Mouse (Mus musculus) stomach, embryonic 16.5 days (tissue): Measurements from ENCODE around the gene Kif28. TPM values are rescaled to one million over a fixed set of nuclear protein-coding genes. Genes with fewer than 3 reads are reported as not detected.

Experiments used
- polyA plus RNA-seq: library from polyadenylated mRNA; unstranded; fragments of >200 nt; fragmentation: Nextera tagmentation; extraction: Ambion mirVana; gene quantifications from 2 replicates; pipeline ENCODE4 v1.2.1, GENCODE M21; 2015

The Kif28 gene
- polyA plus RNA-seq, 1 experiment from 2014 or later, result 0.04 TPM

Other genes starting within 250 kb of the Kif28 start
- 18.8 and 18.9 TPM in 2 replicates for gene Smyd3, start 227.2 kb downstream of the Kif28 start, polyA plus RNA-seq
- gene Tfb2m, start 199.0 kb downstream of the Kif28 start, polyA plus RNA-seq, result 25.8 and 31.0 TPM in 2 replicates
- 16.6 and 18.8 TPM in 2 replicates for gene Cnst, start 198.9 kb downstream of the Kif28 start, polyA plus RNA-seq
- gene Sccpdh, start 77.1 kb downstream of the Kif28 start, polyA plus RNA-seq, result 55.2 and 65.1 TPM in 2 replicates
- not detected in 2 replicates for gene Gm10518, start 58.1 kb upstream of the Kif28 start, polyA plus RNA-seq
- gene Ahctf1, start 58.4 kb upstream of the Kif28 start, polyA plus RNA-seq, result 18.1 and 19.0 TPM in 2 replicates
- gene Cdc42bpa, start 215.2 kb upstream of the Kif28 start, polyA plus RNA-seq, result 14.1 and 16.3 TPM in 2 replicates